Mouse (Mus musculus): ENCODE data around the gene Ccdc61.

DNA sequence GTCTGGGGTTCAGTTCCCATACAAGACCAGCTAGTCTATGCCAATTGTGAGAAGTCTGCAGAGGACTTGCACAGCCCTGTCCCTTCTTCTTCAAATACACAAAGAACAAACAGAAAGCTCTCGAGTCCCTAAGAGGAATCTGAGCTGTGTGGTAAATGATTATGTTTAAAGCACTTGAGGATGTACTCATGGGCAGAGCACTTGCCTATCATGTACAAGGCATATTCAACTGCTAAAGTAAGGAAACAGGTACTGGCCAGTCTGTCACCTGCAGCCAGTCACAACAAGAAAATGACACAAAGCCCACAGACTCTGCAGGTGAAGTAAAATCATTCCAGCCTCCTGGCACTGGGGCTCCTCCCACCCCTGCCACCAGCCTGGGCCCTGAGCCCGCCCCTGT, 9.7 kb downstream of the Ccdc61 start:
- TF ChIP-seq EP300 (IDR thresholded peaks at IDR 0.05; ENCODE audit: insufficient read depth, low read depth, low read length): no peak
- no peak for TF ChIP-seq CTCF (IDR thresholded peaks at IDR 0.05)
- TF ChIP-seq POLR2A (IDR thresholded peaks at IDR 0.05; ENCODE audit: insufficient read depth, low read depth, low read length): no peak
